Mouse (Mus musculus): Measurements from ENCODE around the gene Pygo2. TPM values are rescaled to one million over a fixed set of nuclear protein-coding genes. Genes with fewer than 3 reads are reported as not detected.

Pygo2 gene
- polyA plus RNA-seq, 1 experiment from 2014 or later: 52.5 TPM

- Histone ChIP-seq H3K4me3 (no peak within 1 kb of the TSS), H3K4me2 (replicated peaks) (no peak within 1 kb of the TSS), H3K9me3 (no peaks in the 10 kb centered on the region), H3K27me3 (no peaks in the 10 kb centered on the region), H3K9ac (replicated peaks) (no peak within 1 kb of the TSS), H3K4me1 (peaks cover 5% of the 10 kb centered on the region; the same call in 1 of the 2 replicates), H3K27ac (replicated peaks) (no peak within 1 kb of the TSS), H3K36me3 (no peaks in the 10 kb centered on the region)
- no peak for ATAC-seq (ENCODE audit: low FRiP score, low read depth)
- WGBS: 61% methylated on average over 10 of the region's 10 CpGs
These were observed 24.6 kb downstream of the Pygo2 start, which contains the start of gene Pmvk for GRCm38 (mm10) chr3:89454401-89455177. Pmvk (plus strand) TSS chr3:89454541.

GRCm38 (mm10) chr3:89455786-89456285 lies 25.8 kb downstream of the Pygo2 start:
- Histone ChIP-seq H3K27me3 (no peaks in the 10 kb centered on the region), H3K4me3 (no peak overlapping the region), H3K36me3 (no peaks in the 10 kb centered on the region), H3K4me1 (peaks cover 17% of the 10 kb centered on the region), H3K9ac (replicated peaks) (no peak overlapping the region), H3K27ac (replicated peaks) (no peak overlapping the region), H3K4me2 (replicated peaks) (no peak overlapping the region), H3K9me3 (no peaks in the 10 kb centered on the region)
- ATAC-seq (ENCODE audit: low FRiP score, low read depth): no peak
- WGBS: 25% methylated on average over 1 of the region's 1 CpGs

- no peaks in the 10 kb centered on the region for H3K27me3 ChIP-seq
These were observed 27.0 kb downstream of the Pygo2 start for GRCm38 (mm10) chr3:89456726-89457665.

GRCm38 (mm10) chr3:89458372-89458964 lies 28.5 kb downstream of the Pygo2 start:
- Histone ChIP-seq H3K4me2 (replicated peaks) (peak overlapping the region; percentile 75), H3K4me1 (peaks cover 17% of the 10 kb centered on the region), H3K36me3 (no peaks in the 10 kb centered on the region), H3K4me3 (peak overlapping the region; percentile 69), H3K9me3 (no peaks in the 10 kb centered on the region), H3K9ac (replicated peaks) (no peak overlapping the region), H3K27ac (replicated peaks) (no peak overlapping the region), H3K27me3 (no peaks in the 10 kb centered on the region)
- WGBS: 50% methylated on average over 13 of the region's 13 CpGs
- ATAC-seq (ENCODE audit: low FRiP score, low read depth): peak; percentile 7; the same call in 1 of the 2 replicates

More at GRCm38 (mm10) chr3:89456726-89457665, 27.0 kb downstream of the Pygo2 start:
- Histone ChIP-seq H3K36me3 (no peaks in the 10 kb centered on the region), H3K9me3 (no peaks in the 10 kb centered on the region), H3K4me3 (no peak overlapping the region), H3K27ac (replicated peaks) (no peak overlapping the region), H3K4me1 (peaks cover 17% of the 10 kb centered on the region), H3K4me2 (replicated peaks) (no peak overlapping the region), H3K9ac (replicated peaks) (no peak overlapping the region)
- 35% methylated on average over 10 of the region's 10 CpGs for WGBS
- no peak for ATAC-seq (ENCODE audit: low FRiP score, low read depth)

GRCm38 (mm10) chr3:89458965-89459807 lies 29.2 kb downstream of the Pygo2 start:
- peak; percentile 85 for ATAC-seq (ENCODE audit: low FRiP score, low read depth)
- H3K27me3 ChIP-seq: no peaks in the 10 kb centered on the region
- 2% methylated on average over 35 of the region's 36 CpGs for WGBS
- H3K4me3 ChIP-seq: peak overlapping the region; percentile 69
- peak overlapping the region; percentile 75 for H3K4me2 ChIP-seq (replicated peaks)
- H3K36me3 ChIP-seq: no peaks in the 10 kb centered on the region
- H3K9ac ChIP-seq (replicated peaks): peak overlapping the region; percentile 75
- peaks cover 17% of the 10 kb centered on the region for H3K4me1 ChIP-seq
- H3K9me3 ChIP-seq: no peaks in the 10 kb centered on the region
- H3K27ac ChIP-seq (replicated peaks): peak overlapping the region; percentile 85

- Histone ChIP-seq H3K27ac (replicated peaks) (no peak overlapping the region), H3K4me1 (no peaks in the 10 kb centered on the region), H3K4me3 (no peak overlapping the region), H3K36me3 (peaks cover 35% of the 10 kb centered on the region), H3K9ac (replicated peaks) (no peak overlapping the region), H3K9me3 (no peaks in the 10 kb centered on the region), H3K4me2 (replicated peaks) (no peak overlapping the region), H3K27me3 (no peaks in the 10 kb centered on the region)
- ATAC-seq (ENCODE audit: low FRiP score, low read depth): no peak
- WGBS: 46% methylated on average over 4 of the region's 4 CpGs
These were observed 38.3 kb downstream of the Pygo2 start for GRCm38 (mm10) chr3:89468268-89468667.

- ATAC-seq (ENCODE audit: low FRiP score, low read depth): no peak
- Histone ChIP-seq H3K27ac (replicated peaks) (no peak overlapping the region), H3K9me3 (no peaks in the 10 kb centered on the region), H3K4me3 (no peak overlapping the region), H3K36me3 (peaks cover 29% of the 10 kb centered on the region), H3K9ac (replicated peaks) (no peak overlapping the region), H3K4me1 (no peaks in the 10 kb centered on the region), H3K4me2 (replicated peaks) (no peak overlapping the region), H3K27me3 (no peaks in the 10 kb centered on the region)
- 81% methylated on average over 7 of the region's 7 CpGs for WGBS
These were observed 42.3 kb downstream of the Pygo2 start for GRCm38 (mm10) chr3:89472280-89472679.

GRCm38 (mm10) chr3:89473838-89474237 lies 43.8 kb downstream of the Pygo2 start:
- WGBS: 78% methylated on average over 6 of the region's 6 CpGs
- no peak overlapping the region for H3K4me2 ChIP-seq (replicated peaks)
- ATAC-seq (ENCODE audit: low FRiP score, low read depth): no peak
- H3K36me3 ChIP-seq: peaks cover 14% of the 10 kb centered on the region
- no peak overlapping the region for H3K27ac ChIP-seq (replicated peaks)
- no peaks in the 10 kb centered on the region for H3K27me3 ChIP-seq
- H3K4me1 ChIP-seq: no peaks in the 10 kb centered on the region
- no peak overlapping the region for H3K9ac ChIP-seq (replicated peaks)
- H3K9me3 ChIP-seq: no peaks in the 10 kb centered on the region
- H3K4me3 ChIP-seq: no peak overlapping the region

GRCm38 (mm10) chr3:89479055-89479454 lies 49.0 kb downstream of the Pygo2 start:
- Histone ChIP-seq H3K36me3 (no peaks in the 10 kb centered on the region), H3K9ac (replicated peaks) (no peak overlapping the region), H3K27ac (replicated peaks) (no peak overlapping the region), H3K9me3 (no peaks in the 10 kb centered on the region), H3K4me2 (replicated peaks) (no peak overlapping the region), H3K27me3 (no peaks in the 10 kb centered on the region), H3K4me1 (no peaks in the 10 kb centered on the region), H3K4me3 (no peak overlapping the region)
- 74% methylated on average over 6 of the region's 6 CpGs for WGBS
- ATAC-seq (ENCODE audit: low FRiP score, low read depth): no peak

GRCm38 (mm10) chr3:89481488-89481887 lies 51.5 kb downstream of the Pygo2 start:
- WGBS: 42% methylated on average over 2 of the region's 2 CpGs
- H3K9ac ChIP-seq (replicated peaks): no peak overlapping the region

GRCm38 (mm10) chr3:89482249-89482648 lies 52.2 kb downstream of the Pygo2 start:
- Histone ChIP-seq H3K9me3 (no peaks in the 10 kb centered on the region), H3K4me3 (no peak overlapping the region), H3K4me2 (replicated peaks) (no peak overlapping the region), H3K27me3 (peaks cover 11% of the 10 kb centered on the region; the same call in 1 of the 2 replicates), H3K4me1 (no peaks in the 10 kb centered on the region), H3K36me3 (no peaks in the 10 kb centered on the region), H3K9ac (replicated peaks) (no peak overlapping the region), H3K27ac (replicated peaks) (no peak overlapping the region)
- no peak for ATAC-seq (ENCODE audit: low FRiP score, low read depth)
- WGBS: 89% methylated on average over 5 of the region's 5 CpGs

More at GRCm38 (mm10) chr3:89481488-89481887, 51.5 kb downstream of the Pygo2 start:
- H3K4me1 ChIP-seq: no peaks in the 10 kb centered on the region
- H3K27ac ChIP-seq (replicated peaks): no peak overlapping the region
- no peak for ATAC-seq (ENCODE audit: low FRiP score, low read depth)
- no peak overlapping the region for H3K4me3 ChIP-seq
- H3K27me3 ChIP-seq: peaks cover 11% of the 10 kb centered on the region; the same call in 1 of the 2 replicates
- no peaks in the 10 kb centered on the region for H3K36me3 ChIP-seq
- H3K9me3 ChIP-seq: no peaks in the 10 kb centered on the region
- H3K4me2 ChIP-seq (replicated peaks): no peak overlapping the region
